Mouse (Mus musculus): ENCODE measurements around the gene Zfp207.

DNA sequence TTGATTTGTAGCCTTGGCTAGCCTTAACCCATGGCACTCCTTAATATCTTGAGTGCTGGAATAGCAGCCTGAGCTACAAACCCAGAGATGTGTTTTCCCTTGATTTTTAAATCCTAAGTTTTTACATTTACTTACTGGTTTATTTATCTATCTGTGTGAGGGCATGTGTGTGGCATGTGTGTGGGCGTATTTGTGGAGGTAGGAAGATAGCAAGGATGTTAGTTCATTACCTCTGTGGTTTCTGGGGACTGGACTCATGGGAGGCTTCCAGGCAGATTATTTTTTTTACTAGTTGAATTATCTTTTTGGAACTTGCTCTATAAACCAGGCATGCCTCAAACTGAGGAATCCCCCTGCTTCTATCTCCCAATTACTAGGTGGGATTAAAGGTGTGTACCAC lies 70.1 kb downstream of the Zfp207 start:
- TF ChIP-seq CTCF (conservative IDR thresholded peaks at IDR 0.05; ENCODE audit: insufficient read depth, insufficient read length, low read depth, low read length) (no peak), POLR2A (IDR thresholded peaks at IDR 0.05; ENCODE audit: low read depth, low read length) (no peak)
